Mouse (Mus musculus) ES-E14 (cell line): ENCODE measurements around the gene Vdr. TPM values are rescaled to one million over a fixed set of nuclear protein-coding genes. Genes with fewer than 3 reads are reported as not detected.
A peak's percentile ranks its signal among the peaks of the same experiment; 100 is the strongest.

Source experiments
- DNase-seq: peaks from one replicate; pipeline ENCODE4 v3.0.0-alpha.2; 2013; ENCODE audit warnings: low read depth, low spot score
- H3K27ac ChIP-seq: 2 replicates; pipeline ENCODE4 v1.5.1; 2012; ENCODE audit warnings: low read depth, mild to moderate bottlenecking, low read length, moderate library complexity, mixed read lengths; ENCODE audit not compliant: poor library complexity, insufficient read depth, severe bottlenecking
- H3K36me3 ChIP-seq: 2 replicates; pipeline ENCODE4 v1.6.1; 2012; ENCODE audit warnings: mild to moderate bottlenecking, low read length, moderate library complexity, mixed read lengths; ENCODE audit not compliant: control insufficient read depth, poor library complexity, insufficient read depth, severe bottlenecking
- H3K4me1 ChIP-seq, 2 experiments: fragments of 150-350 bp in 1 of 2; sonication (generic) in 1 of 2; 2 replicates each; pipeline ENCODE4 v1.6.1; 2012; ENCODE audit warnings: low read length in 2 of 2, mild to moderate bottlenecking in 1 of 2, mixed read lengths in 1 of 2; ENCODE audit not compliant: control insufficient read depth in 2 of 2, insufficient read depth in 2 of 2, poor library complexity in 1 of 2
- H3K4me3 ChIP-seq, 2 experiments: fragments of 150-350 bp in 1 of 2; sonication (generic) in 1 of 2; 2 replicates each; pipeline ENCODE4 v1.5.1; 2012; ENCODE audit warnings: low read length in 2 of 2, low read depth in 1 of 2, mild to moderate bottlenecking in 1 of 2, mixed read lengths in 1 of 2; ENCODE audit not compliant: insufficient read depth in 1 of 2, poor library complexity in 1 of 2, severe bottlenecking in 1 of 2
- H3K9ac ChIP-seq: 2 replicates; pipeline ENCODE4 v1.6.1; 2012; ENCODE audit warnings: low read depth, mild to moderate bottlenecking, low read length, mixed read lengths; ENCODE audit not compliant: poor library complexity, insufficient read depth, severe bottlenecking
- H3K9me3 ChIP-seq: fragments of 150-350 bp; sonication (generic); 2 replicates; pipeline ENCODE4 v1.6.1; 2012; ENCODE audit warnings: low read depth, mild to moderate bottlenecking, low read length; ENCODE audit not compliant: control insufficient read depth, insufficient read depth
- CHD2 ChIP-seq: IDR thresholded peaks from 2 replicates; pipeline ENCODE4 v1.6.1; 2014; ENCODE audit warnings: mild to moderate bottlenecking, low read depth, low read length, inconsistent platforms
- HCFC1 ChIP-seq: IDR thresholded peaks from 2 replicates; pipeline ENCODE4 v1.6.1; 2012; ENCODE audit warnings: low read length, inconsistent platforms, borderline replicate concordance; ENCODE audit not compliant: insufficient read depth
- MAFK ChIP-seq: IDR thresholded peaks from 2 replicates; pipeline ENCODE4 v1.6.1; 2014; ENCODE audit warnings: mild to moderate bottlenecking, low read depth, low read length, inconsistent platforms; ENCODE audit not compliant: insufficient read depth
- ZC3H11A ChIP-seq: IDR thresholded peaks from 2 replicates; pipeline ENCODE4 v1.6.1; 2012; ENCODE audit warnings: low read depth, mild to moderate bottlenecking, inconsistent platforms, low read length, borderline replicate concordance
- ZNF384 ChIP-seq: IDR thresholded peaks from 2 replicates; pipeline ENCODE4 v1.6.1; 2012; ENCODE audit warnings: low read depth, low read length, inconsistent platforms
- in situ Hi-C, 2 experiments: fragments of 600-800 bp; cut with MboI; formaldehyde crosslinking; loops; one replicate each; pipeline ENCODE4 v1.15.1; 2025; ENCODE audit warnings: low sequenced_read_pairs in 2 of 2, inconsistent platforms in 1 of 2; ENCODE audit not compliant: unreplicated experiment in 2 of 2
- total RNA-seq: library from RNA; depleted of rRNA; stranded (reverse); fragments of 300-350 nt; gene quantifications from 2 replicates; pipeline ENCODE4 v1.2.3, GENCODE M21; 2012

Gene Vdr
- total RNA-seq, 1 experiment = 0.22 TPM

GRCm38 (mm10) chr15:97829432-97829831, 81.0 kb downstream of the Vdr start:
- no peak overlapping the region for H3K9ac ChIP-seq
- no peak overlapping the region for H3K4me3 ChIP-seq
- H3K9me3 ChIP-seq = no peaks in the 10 kb centered on the region
- DNase-seq = peak; percentile 43
- TF ChIP-seq HCFC1 (no peak), MAFK (no peak), CHD2 (no peak), ZC3H11A (no peak), ZNF384 (no peak)
- peaks cover 2 to 10% of the 10 kb centered on the region in 2 experiments; a peak in 2 of 4 replicates for H3K4me1 ChIP-seq
- no peak overlapping the region for H3K27ac ChIP-seq
- no peaks in the 10 kb centered on the region for H3K36me3 ChIP-seq
- in situ Hi-C loops = no loop called here

GRCm38 (mm10) chr15:97828901-97829338, 81.5 kb downstream of the Vdr start:
- Histone ChIP-seq H3K27ac (no peak overlapping the region), H3K9me3 (no peaks in the 10 kb centered on the region), H3K36me3 (no peaks in the 10 kb centered on the region), H3K9ac (no peak overlapping the region), H3K4me1 (peaks cover 2 to 10% of the 10 kb centered on the region in 2 experiments; a peak in 2 of 4 replicates), H3K4me3 (no peak overlapping the region)
- TF ChIP-seq CHD2 = no peak
- TF ChIP-seq MAFK = no peak
- TF ChIP-seq ZC3H11A = no peak
- no peak for TF ChIP-seq HCFC1
- no peak for TF ChIP-seq ZNF384
- in situ Hi-C loops = no loop called here
- DNase-seq = no peak

- H3K9ac ChIP-seq = no peak overlapping the region
- H3K9me3 ChIP-seq = no peaks in the 10 kb centered on the region
- H3K36me3 ChIP-seq = no peaks in the 10 kb centered on the region
- in situ Hi-C loops = no loop called here
- no peak for DNase-seq
- H3K27ac ChIP-seq = no peak overlapping the region
- H3K4me3 ChIP-seq = no peak overlapping the region
- TF ChIP-seq MAFK = no peak
- no peak for TF ChIP-seq ZC3H11A
- no peak for TF ChIP-seq CHD2
- no peak for TF ChIP-seq ZNF384
- no peak for TF ChIP-seq HCFC1
- peaks cover 2 to 10% of the 10 kb centered on the region in 2 experiments; a peak in 2 of 4 replicates for H3K4me1 ChIP-seq
Observed at GRCm38 (mm10) chr15:97828221-97828842, 82.1 kb downstream of the Vdr start.

- H3K9ac ChIP-seq = no peak overlapping the region
- no peaks in the 10 kb centered on the region for H3K36me3 ChIP-seq
- DNase-seq = no peak
- no peak overlapping the region for H3K4me3 ChIP-seq
- H3K27ac ChIP-seq = no peak overlapping the region
- in situ Hi-C loops = no loop called here
- H3K9me3 ChIP-seq = no peaks in the 10 kb centered on the region
- TF ChIP-seq CHD2 (no peak), ZC3H11A (no peak), HCFC1 (no peak), MAFK (no peak), ZNF384 (no peak)
- peaks cover 2 to 10% of the 10 kb centered on the region in 2 experiments; a peak in 2 of 4 replicates for H3K4me1 ChIP-seq
Observed at GRCm38 (mm10) chr15:97827401-97827800, 83.0 kb downstream of the Vdr start.
